ENCODE assay signal across 11 mouse cellular contexts in the genomic region with DNA sequence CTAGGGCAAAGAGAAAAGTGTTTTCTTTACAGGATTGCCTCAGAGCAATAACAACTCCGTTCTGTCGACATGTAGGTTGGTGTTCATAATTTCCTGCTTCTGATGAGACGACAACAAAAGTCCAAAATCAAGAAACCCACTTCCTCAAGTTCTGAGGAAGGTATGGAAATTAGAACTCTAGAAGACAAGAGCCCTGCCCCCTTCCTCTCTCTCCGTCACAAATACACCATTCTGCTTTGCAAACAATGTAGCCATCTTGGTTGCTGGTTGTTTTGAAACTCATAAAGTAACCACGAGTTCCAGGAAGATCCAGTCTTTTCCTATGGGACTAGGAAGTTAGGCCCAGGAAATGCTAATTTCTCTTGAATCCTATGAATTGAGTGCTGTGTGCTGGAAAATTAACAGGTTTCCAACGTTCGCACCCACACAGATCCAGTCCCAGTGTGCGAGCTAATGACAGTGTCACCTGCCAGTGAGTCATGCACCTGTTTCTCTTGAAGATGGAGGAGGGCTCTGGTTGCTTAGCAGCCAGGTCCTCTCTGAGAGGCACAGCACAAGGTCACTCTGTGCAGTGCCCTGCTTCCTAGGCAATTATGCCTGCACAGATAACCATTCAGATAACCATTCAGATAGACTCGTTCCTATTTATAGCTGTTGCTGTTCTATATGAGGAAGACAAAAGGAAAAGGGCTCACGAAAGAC.
A peak's percentile ranks its signal among the peaks of the same experiment; 100 is the strongest.
DNase-seq lines count a peak whose midpoint lies in the region; ATAC-seq and TF ChIP-seq lines count a peak whose summit lies in the region.
"Had no signal": no experiment of that assay in that cellular context is flagged by ENCODE, and none has a peak within 500 bp of the region (broad histone marks: within the 10 kb centered on the region; RNA-seq: fewer than 3 reads in every experiment).

No protein-coding gene starts in this region.

- DNase-seq in embryonic facial prominence, embryonic 11.5 days (ENCODE audit: low spot score) = no peak
- DNase-seq in embryonic facial prominence, embryonic 10.5 days (ENCODE audit: low spot score) = no peak
- DNase-seq in midbrain, embryonic 14.5 days = peak; percentile 42
- DNase-seq in midbrain, embryonic 11.5 days (ENCODE audit: low spot score, missing footprints) = no peak
- DNase-seq in hindbrain, embryonic 14.5 days (ENCODE audit: low spot score) = no peak
- DNase-seq in embryo, embryonic 9.5 days (ENCODE audit: extremely low spot score) = no peak
- no peak for DNase-seq in urinary bladder, postnatal 25 days (ENCODE audit: low spot score)
- DNase-seq: heart, postnatal 14 days had no signal

- no peaks in the 10 kb centered on the region for H3K36me3 ChIP-seq in embryonic facial prominence, embryonic 11.5 days (replicated peaks; ENCODE audit: control insufficient read depth, insufficient read depth, low read depth, low read length)
- no peaks in the 10 kb centered on the region for H3K36me3 ChIP-seq in embryonic facial prominence, embryonic 10.5 days (replicated peaks)
- H3K36me3 ChIP-seq in midbrain, embryonic 14.5 days (ENCODE audit: control insufficient read depth, insufficient read depth, low read length) = no peaks in the 10 kb centered on the region
- no peaks in the 10 kb centered on the region for H3K36me3 ChIP-seq in midbrain, embryonic 11.5 days (ENCODE audit: control insufficient read depth, insufficient read depth, low read length)
- H3K36me3 ChIP-seq in hindbrain, embryonic 14.5 days (replicated peaks; ENCODE audit: control insufficient read depth, insufficient read depth) = no peaks in the 10 kb centered on the region
- H3K36me3 ChIP-seq: liver, embryonic 12.5 days; midbrain, embryonic 12.5 days had no signal

- H3K4me3 ChIP-seq in embryonic facial prominence, embryonic 11.5 days (ENCODE audit: low read depth, low read length) = no peak overlapping the region
- H3K4me3 ChIP-seq in embryonic facial prominence, embryonic 10.5 days = no peak overlapping the region
- H3K4me3 ChIP-seq in midbrain, embryonic 14.5 days (replicated peaks; ENCODE audit: low read depth, low read length) = no peak overlapping the region
- no peak overlapping the region for H3K4me3 ChIP-seq in midbrain, embryonic 11.5 days (ENCODE audit: low read depth, low read length)
- H3K4me3 ChIP-seq in hindbrain, embryonic 14.5 days (replicated peaks; ENCODE audit: low read length) = no peak overlapping the region
- H3K4me3 ChIP-seq in olfactory bulb, adult 2 months (ENCODE audit: insufficient read depth, low read depth, low read length) = no peak overlapping the region
- H3K4me3 ChIP-seq: liver, embryonic 12.5 days; midbrain, embryonic 12.5 days had no signal

- H3K27ac ChIP-seq in embryonic facial prominence, embryonic 11.5 days (replicated peaks; ENCODE audit: low read depth, low read length) = no peak overlapping the region
- no peak overlapping the region for H3K27ac ChIP-seq in embryonic facial prominence, embryonic 10.5 days (replicated peaks)
- no peak overlapping the region for H3K27ac ChIP-seq in midbrain, embryonic 14.5 days (replicated peaks; ENCODE audit: low read depth, low read length)
- H3K27ac ChIP-seq in midbrain, embryonic 11.5 days (ENCODE audit: low read depth, low read length) = no peak overlapping the region
- H3K27ac ChIP-seq in hindbrain, embryonic 14.5 days = peak overlapping the region; percentile 39
- H3K27ac ChIP-seq in olfactory bulb, adult 2 months (ENCODE audit: insufficient read depth, low read depth, low read length) = peak overlapping the region; percentile 49; the same call in 1 of the 2 replicates
- H3K27ac ChIP-seq: liver, embryonic 12.5 days; midbrain, embryonic 12.5 days had no signal

- 0 out of 2 replicates have a peak, but pooled peaks have one; percentile 52 for ATAC-seq in embryonic facial prominence, embryonic 11.5 days (replicated peaks; ENCODE audit: insufficient number of reproducible peaks, low FRiP score, low TSS enrichment, low read depth)
- ATAC-seq in midbrain, embryonic 14.5 days (ENCODE audit: low FRiP score, low TSS enrichment) = no peak; the same call in 1 of the 2 replicates
- no peak for ATAC-seq in midbrain, embryonic 11.5 days (ENCODE audit: low FRiP score)
- peak; percentile 46; the same call in 1 of the 2 replicates for ATAC-seq in hindbrain, embryonic 14.5 days (ENCODE audit: low FRiP score)
- ATAC-seq: liver, embryonic 12.5 days had no signal

- no peak for TF ChIP-seq CTCF in olfactory bulb, adult 2 months (IDR thresholded peaks at IDR 0.05; ENCODE audit: insufficient read depth, low read depth, low read length)

- H3K4me2 ChIP-seq in embryonic facial prominence, embryonic 11.5 days (ENCODE audit: low read depth, low read length) = no peak overlapping the region
- no peak overlapping the region for H3K4me2 ChIP-seq in midbrain, embryonic 14.5 days (ENCODE audit: low read length)
- H3K4me2 ChIP-seq in midbrain, embryonic 11.5 days = no peak overlapping the region
- no peak overlapping the region for H3K4me2 ChIP-seq in hindbrain, embryonic 14.5 days (replicated peaks)
- H3K4me2 ChIP-seq: liver, embryonic 12.5 days; midbrain, embryonic 12.5 days had no signal

- no peak overlapping the region for H3K9ac ChIP-seq in embryonic facial prominence, embryonic 11.5 days (replicated peaks; ENCODE audit: low read length)
- no peak overlapping the region for H3K9ac ChIP-seq in midbrain, embryonic 14.5 days (replicated peaks; ENCODE audit: low read length)
- H3K9ac ChIP-seq in midbrain, embryonic 11.5 days (ENCODE audit: low read length) = no peak overlapping the region
- no peak overlapping the region for H3K9ac ChIP-seq in hindbrain, embryonic 14.5 days
- H3K9ac ChIP-seq: liver, embryonic 12.5 days; midbrain, embryonic 12.5 days had no signal

- no peaks in the 10 kb centered on the region for H3K9me3 ChIP-seq in embryonic facial prominence, embryonic 11.5 days (replicated peaks; ENCODE audit: control insufficient read depth, low read length)
- H3K9me3 ChIP-seq in embryonic facial prominence, embryonic 10.5 days = no peaks in the 10 kb centered on the region
- no peaks in the 10 kb centered on the region for H3K9me3 ChIP-seq in midbrain, embryonic 14.5 days (ENCODE audit: control insufficient read depth, low read length)
- H3K9me3 ChIP-seq in midbrain, embryonic 11.5 days (ENCODE audit: control insufficient read depth, low read length) = no peaks in the 10 kb centered on the region
- H3K9me3 ChIP-seq in hindbrain, embryonic 14.5 days (ENCODE audit: control insufficient read depth, low read length) = no peaks in the 10 kb centered on the region
- H3K9me3 ChIP-seq: liver, embryonic 12.5 days; midbrain, embryonic 12.5 days had no signal

- TF ChIP-seq POLR2A in olfactory bulb, adult 2 months (IDR thresholded peaks at IDR 0.05; ENCODE audit: insufficient read depth, low read depth, low read length) = no peak

- 76% methylated on average over 10 of the region's 10 CpGs for WGBS in embryonic facial prominence, embryonic 11.5 days
- 81% methylated on average over 10 of the region's 10 CpGs for WGBS in embryonic facial prominence, embryonic 10.5 days
- 72% methylated on average over 10 of the region's 10 CpGs for WGBS in midbrain, embryonic 14.5 days
- 80% methylated on average over 10 of the region's 10 CpGs for WGBS in midbrain, embryonic 11.5 days
- WGBS in hindbrain, embryonic 14.5 days = 60% methylated on average over 10 of the region's 10 CpGs
- 44% methylated on average over 10 of the region's 10 CpGs for WGBS in olfactory bulb, adult 2 months

- no peaks in the 10 kb centered on the region for H3K27me3 ChIP-seq in embryonic facial prominence, embryonic 11.5 days (ENCODE audit: control insufficient read depth, insufficient read depth, low read length)
- no peaks in the 10 kb centered on the region for H3K27me3 ChIP-seq in embryonic facial prominence, embryonic 10.5 days (replicated peaks; ENCODE audit: low read depth, poor library complexity, severe bottlenecking)
- no peaks in the 10 kb centered on the region for H3K27me3 ChIP-seq in midbrain, embryonic 14.5 days (ENCODE audit: control insufficient read depth, insufficient read depth, low read length)
- no peaks in the 10 kb centered on the region for H3K27me3 ChIP-seq in midbrain, embryonic 11.5 days (ENCODE audit: control insufficient read depth, insufficient read depth, low read length)
- no peaks in the 10 kb centered on the region for H3K27me3 ChIP-seq in hindbrain, embryonic 14.5 days (ENCODE audit: control insufficient read depth, insufficient read depth, low read length)
- H3K27me3 ChIP-seq: liver, embryonic 12.5 days had no signal

- no peaks in the 10 kb centered on the region for H3K4me1 ChIP-seq in embryonic facial prominence, embryonic 11.5 days (ENCODE audit: control insufficient read depth, insufficient read depth, low read length)
- H3K4me1 ChIP-seq in embryonic facial prominence, embryonic 10.5 days = no peaks in the 10 kb centered on the region
- H3K4me1 ChIP-seq in midbrain, embryonic 14.5 days (ENCODE audit: control insufficient read depth, insufficient read depth, low read length) = 0 out of 2 replicates have a peak, but pooled peaks cover 4% of the 10 kb centered on the region
- no peaks in the 10 kb centered on the region for H3K4me1 ChIP-seq in midbrain, embryonic 11.5 days (ENCODE audit: control insufficient read depth, insufficient read depth, low read length)
- H3K4me1 ChIP-seq in hindbrain, embryonic 14.5 days (replicated peaks; ENCODE audit: control insufficient read depth, insufficient read depth, low read length) = peaks cover 11% of the 10 kb centered on the region
- H3K4me1 ChIP-seq in olfactory bulb, adult 2 months (ENCODE audit: control insufficient read depth, insufficient read depth, low read length) = peaks cover 10% of the 10 kb centered on the region
- H3K4me1 ChIP-seq: liver, embryonic 12.5 days; midbrain, embryonic 12.5 days had no signal

Comparison
In these comparisons a context has a peak if more than half of its experiments do, and no peak if none do; other contexts are left out.
1. ATAC-seq: peak in embryonic facial prominence, embryonic 11.5 days (single experiment) and hindbrain, embryonic 14.5 days (single experiment); none in midbrain, embryonic 14.5 days (single experiment) and midbrain, embryonic 11.5 days (single experiment).
2. H3K27ac ChIP-seq: peak in hindbrain, embryonic 14.5 days (single experiment) and olfactory bulb, adult 2 months (single experiment); none in embryonic facial prominence, embryonic 11.5 days (single experiment), embryonic facial prominence, embryonic 10.5 days (single experiment), midbrain, embryonic 14.5 days (single experiment) and midbrain, embryonic 11.5 days (single experiment).